Mouse (Mus musculus): Measurements from ENCODE around the gene Pcdh19. TPM values are rescaled to one million over a fixed set of nuclear protein-coding genes. Genes with fewer than 3 reads are reported as not detected.

Gene Pcdh19
- total RNA-seq, 2 experiments from 2014 or later: 15.5 to 19.1 TPM

GRCm38 (mm10) chrX:133660111-133660510, 28.7 kb downstream of the Pcdh19 start:
- intact Hi-C loops (cut with DNase I): no loop called here
- no peak for DNase-seq

- intact Hi-C loops (cut with DNase I): no loop called here
- no peak for DNase-seq
These were observed 31.2 kb downstream of the Pcdh19 start for GRCm38 (mm10) chrX:133657308-133658302.

GRCm38 (mm10) chrX:133655876-133656538, 32.8 kb downstream of the Pcdh19 start:
- intact Hi-C loops (cut with DNase I): no loop called here
- no peak for DNase-seq

GRCm38 (mm10) chrX:133655196-133655595, 33.6 kb downstream of the Pcdh19 start:
- no peak for DNase-seq
- intact Hi-C loops (cut with DNase I): no loop called here

GRCm38 (mm10) chrX:133653071-133653470, 35.7 kb downstream of the Pcdh19 start:
- DNase-seq: no peak
- intact Hi-C loops (cut with DNase I): no loop called here

- DNase-seq: no peak
- intact Hi-C loops (cut with DNase I): no loop called here
These were observed 38.4 kb downstream of the Pcdh19 start for GRCm38 (mm10) chrX:133650379-133650778.

GRCm38 (mm10) chrX:133647809-133648208, 41.0 kb downstream of the Pcdh19 start:
- no peak for DNase-seq
- intact Hi-C loops (cut with DNase I): no loop called here

- intact Hi-C loops (cut with DNase I): no loop called here
These were observed 49.3 kb downstream of the Pcdh19 start for GRCm38 (mm10) chrX:133639445-133639844.

GRCm38 (mm10) chrX:133629538-133629937, 59.2 kb downstream of the Pcdh19 start:
- intact Hi-C loops (cut with DNase I): no loop called here
- DNase-seq: peak; percentile 13 to 33

More at GRCm38 (mm10) chrX:133639445-133639844, 49.3 kb downstream of the Pcdh19 start:
- DNase-seq: no peak

- no peak for DNase-seq
- intact Hi-C loops (cut with DNase I): no loop called here
These were observed 70.6 kb downstream of the Pcdh19 start for GRCm38 (mm10) chrX:133618222-133618621.

- no peak for DNase-seq
- intact Hi-C loops (cut with DNase I): no loop called here
These were observed 83.0 kb downstream of the Pcdh19 start for GRCm38 (mm10) chrX:133605828-133606227.

GRCm38 (mm10) chrX:133604272-133604671, 84.5 kb downstream of the Pcdh19 start:
- DNase-seq: peak; percentile 40 to 48
- intact Hi-C loops (cut with DNase I): no loop called here

- intact Hi-C loops (cut with DNase I): no loop called here
- no peak for DNase-seq
These were observed 86.7 kb downstream of the Pcdh19 start for GRCm38 (mm10) chrX:133602068-133602467.

GRCm38 (mm10) chrX:133601658-133602057, 87.1 kb downstream of the Pcdh19 start:
- DNase-seq: no peak
- intact Hi-C loops (cut with DNase I): no loop called here

- DNase-seq: no peak
- intact Hi-C loops (cut with DNase I): no loop called here
These were observed 87.6 kb downstream of the Pcdh19 start for GRCm38 (mm10) chrX:133601195-133601594.

- DNase-seq: no peak
These were observed 113.0 kb downstream of the Pcdh19 start for GRCm38 (mm10) chrX:133575601-133576382.

GRCm38 (mm10) chrX:133565355-133565754, 123.4 kb downstream of the Pcdh19 start:
- no peak for DNase-seq
- intact Hi-C loops (cut with DNase I): no loop called here

More at GRCm38 (mm10) chrX:133575601-133576382, 113.0 kb downstream of the Pcdh19 start:
- intact Hi-C loops (cut with DNase I): no loop called here

Measured in heart, postnatal 14 days (tissue).